ENCODE assay signal across 25 mouse cellular contexts in the genomic region with DNA sequence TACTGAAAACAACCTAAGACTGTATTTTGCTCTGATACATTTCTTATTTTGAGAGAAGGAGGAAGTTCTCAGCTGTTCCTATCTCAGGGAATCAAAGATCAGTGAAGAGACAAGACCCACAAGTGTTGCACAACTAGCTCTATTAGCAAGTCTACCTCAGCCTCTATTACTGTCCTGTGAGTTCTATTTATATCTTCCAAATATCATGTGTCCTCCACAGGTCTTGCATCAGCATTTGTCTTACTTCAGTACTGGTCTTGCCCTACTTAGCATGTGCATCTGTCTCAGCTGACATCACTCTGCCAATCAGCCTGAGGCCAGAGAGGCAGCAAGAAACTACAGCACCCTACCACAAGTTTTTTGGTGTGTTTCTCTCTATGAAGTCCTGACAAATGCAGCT. TPM values are rescaled to one million over a fixed set of nuclear protein-coding genes. Genes with fewer than 3 reads are reported as not detected.
A peak's percentile ranks its signal among the peaks of the same experiment; 100 is the strongest.
DNase-seq lines count a peak whose midpoint lies in the region; ATAC-seq and TF ChIP-seq lines count a peak whose summit lies in the region.
"Had no signal": no experiment of that assay in that cellular context is flagged by ENCODE, and none has a peak within 500 bp of the region (broad histone marks: within the 10 kb centered on the region; RNA-seq: fewer than 3 reads in every experiment).

No protein-coding gene starts in this region.

- TF ChIP-seq POLR2A in liver, adult 2 months (IDR thresholded peaks at IDR 0.05; ENCODE audit: extremely low read depth, insufficient read depth, low read length), result no peak
- no peak for TF ChIP-seq POLR2A in MEL (IDR thresholded peaks at IDR 0.05; ENCODE audit: control insufficient read depth in 1 of 2, insufficient read depth in 1 of 2, low read depth in 1 of 2, low read length in 2 of 2, poor library complexity in 1 of 2)

- no peaks in the 10 kb centered on the region for H3K9me3 ChIP-seq in MEL (replicated peaks; ENCODE audit: insufficient read depth, low read length)
- H3K9me3 ChIP-seq: embryonic facial prominence, embryonic 10.5 days; forebrain, embryonic 12.5 days; heart, embryonic 13.5 days; hindbrain, embryonic 15.5 days; kidney, embryonic 15.5 days; limb, embryonic 12.5 days; liver, embryonic 15.5 days; midbrain, embryonic 10.5 days had no signal

- ATAC-seq in granulocyte monocyte progenitor cell, adult 5-6 weeks (replicated peaks; ENCODE audit: poor library complexity, severe bottlenecking), result peak; percentile 99
- ATAC-seq: intestine, embryonic 16.5 days had no signal

- no peak for TF ChIP-seq CTCF in liver, adult 2 months (IDR thresholded peaks at IDR 0.05; ENCODE audit: low read depth, low read length)
- no peak for TF ChIP-seq CTCF in MEL (IDR thresholded peaks at IDR 0.05 in 2 of 3, conservative IDR thresholded peaks at IDR 0.05 in 1 of 3; ENCODE audit: control insufficient read depth in 1 of 3, insufficient read depth in 1 of 3, low read depth in 2 of 3, low read length in 3 of 3, poor library complexity in 1 of 3, severe bottlenecking in 1 of 3)

- H3K36me3 ChIP-seq in liver, adult 2 months (ENCODE audit: control insufficient read depth, insufficient read depth, low read length), result peaks cover 4% of the 10 kb centered on the region; the same call in 1 of the 2 replicates
- peaks cover 0 to 6% of the 10 kb centered on the region in 2 experiments; a peak in 3 of 4 replicates for H3K36me3 ChIP-seq in MEL (ENCODE audit: control insufficient read depth in 1 of 2, insufficient read depth in 2 of 2, low read length in 2 of 2)
- H3K36me3 ChIP-seq: embryonic facial prominence, embryonic 10.5 days; forebrain, embryonic 12.5 days; heart, embryonic 13.5 days; kidney, embryonic 15.5 days; limb, embryonic 12.5 days; liver, embryonic 15.5 days; midbrain, embryonic 10.5 days had no signal

- H3K27me3 ChIP-seq in liver, adult 2 months (ENCODE audit: control insufficient read depth, insufficient read depth, low read length), result no peaks in the 10 kb centered on the region
- H3K27me3 ChIP-seq in MEL (ENCODE audit: control insufficient read depth in 1 of 2, insufficient read depth in 2 of 2, low read length in 2 of 2), result no peaks in the 10 kb centered on the region
- H3K27me3 ChIP-seq: forebrain, embryonic 12.5 days; heart, embryonic 13.5 days; hindbrain, embryonic 15.5 days; kidney, embryonic 15.5 days; limb, embryonic 12.5 days; liver, embryonic 15.5 days had no signal

- no peak overlapping the region for H3K9ac ChIP-seq in liver, adult 2 months (ENCODE audit: low read depth, low read length)
- no peak overlapping the region for H3K9ac ChIP-seq in MEL (ENCODE audit: control insufficient read depth, low read depth, low read length, poor library complexity, severe bottlenecking)
- H3K9ac ChIP-seq: forebrain, embryonic 12.5 days; heart, embryonic 13.5 days; hindbrain, embryonic 15.5 days; kidney, embryonic 15.5 days; limb, embryonic 12.5 days; liver, embryonic 15.5 days had no signal

- no peak overlapping the region for H3K4me3 ChIP-seq in liver, adult 2 months (ENCODE audit: insufficient read depth, low read depth, low read length)
- no peak overlapping the region for H3K4me3 ChIP-seq in MEL (ENCODE audit: control insufficient read depth in 1 of 2, insufficient read depth in 1 of 2, low read depth in 2 of 2, low read length in 2 of 2)
- H3K4me3 ChIP-seq: embryonic facial prominence, embryonic 10.5 days; forebrain, embryonic 12.5 days; heart, embryonic 13.5 days; hindbrain, embryonic 15.5 days; kidney, embryonic 15.5 days; limb, embryonic 12.5 days; liver, embryonic 15.5 days; midbrain, embryonic 10.5 days had no signal

- H3K4me1 ChIP-seq in liver, adult 2 months (ENCODE audit: control insufficient read depth, insufficient read depth, low read length), result peaks cover 7% of the 10 kb centered on the region
- H3K4me1 ChIP-seq in MEL (ENCODE audit: control insufficient read depth in 1 of 2, insufficient read depth in 2 of 2, low read length in 2 of 2), result peaks cover 0 to 9% of the 10 kb centered on the region in 2 experiments; a peak in 1 of 4 replicates
- H3K4me1 ChIP-seq: embryonic facial prominence, embryonic 10.5 days; forebrain, embryonic 12.5 days; heart, embryonic 13.5 days; hindbrain, embryonic 15.5 days; kidney, embryonic 15.5 days; limb, embryonic 12.5 days; liver, embryonic 15.5 days; midbrain, embryonic 10.5 days had no signal

- H3K27ac ChIP-seq in liver, adult 2 months (replicated peaks; ENCODE audit: insufficient read depth, low read depth, low read length), result no peak overlapping the region
- H3K27ac ChIP-seq in MEL (ENCODE audit: control insufficient read depth, low read depth, low read length), result no peak overlapping the region
- H3K27ac ChIP-seq: embryonic facial prominence, embryonic 10.5 days; forebrain, embryonic 12.5 days; heart, embryonic 13.5 days; hindbrain, embryonic 15.5 days; kidney, embryonic 15.5 days; limb, embryonic 12.5 days; liver, embryonic 15.5 days; midbrain, embryonic 10.5 days had no signal

- TF ChIP-seq RAD21 in MEL (IDR thresholded peaks at IDR 0.05; ENCODE audit: low read depth, low read length), result no peak

- H3K79me2 ChIP-seq in liver, adult 2 months (ENCODE audit: control insufficient read depth, insufficient read depth, low read length), result no peaks in the 10 kb centered on the region
- no peaks in the 10 kb centered on the region for H3K79me2 ChIP-seq in MEL (ENCODE audit: control insufficient read depth, insufficient read depth, low read length, poor library complexity)

- TF ChIP-seq EP300 in MEL (IDR thresholded peaks at IDR 0.05; ENCODE audit: low read depth in 1 of 2, low read length in 2 of 2), result no peak; a peak in 1 of 4 replicates

- DNase-seq in liver, adult 2 months (ENCODE audit: extremely low read depth, low read depth, low spot score), result peak; percentile 52
- no peak for DNase-seq in liver
- peak; percentile 26 for DNase-seq in MEL (ENCODE audit: low read depth, low spot score)
- DNase-seq in left cerebral cortex, adult 8-10 months (ENCODE audit: low spot score in 2 of 2), result no peak
- DNase-seq in spleen, adult 18-20 months, result no peak
- DNase-seq in heart, adult 18-20 months, result no peak
- DNase-seq: adrenal gland, postnatal 36 days; cerebellum, adult 18-20 months; cerebellum, postnatal 25 days; gastrocnemius, postnatal 10 days; heart, postnatal 36 days; kidney, postnatal 4 days; lung, postnatal 10 days; right cerebral cortex, adult 18-20 months; thymus, adult 18-20 months had no signal

TF ChIP-seq in MEL, 35 proteins besides CTCF, POLR2A, EP300 and RAD21 (continues in another document):
- TF ChIP-seq POLR2AphosphoS2 (IDR thresholded peaks at IDR 0.05; ENCODE audit: low read length), result no peak
- no peak for TF ChIP-seq TAL1 (IDR thresholded peaks at IDR 0.05; ENCODE audit: low read length)
- TF ChIP-seq HCFC1 (IDR thresholded peaks at IDR 0.05; ENCODE audit: low read depth, low read length), result no peak
- TF ChIP-seq GATA1 (IDR thresholded peaks at IDR 0.05; ENCODE audit: low read depth, low read length), result peak; percentile 42; the same call in 1 of the 2 replicates
- TF ChIP-seq UBTF (IDR thresholded peaks at IDR 0.05; ENCODE audit: borderline replicate concordance, insufficient read depth, low read depth, low read length), result no peak
- no peak for TF ChIP-seq GABPA (IDR thresholded peaks at IDR 0.05; ENCODE audit: low read depth, low read length)
- TF ChIP-seq MXI1 (IDR thresholded peaks at IDR 0.05; ENCODE audit: low read depth, low read length), result no peak
- TF ChIP-seq RCOR1 (IDR thresholded peaks at IDR 0.05; ENCODE audit: low read depth, low read length), result no peak
- peak; percentile 62; the same call in 1 of the 2 replicates for TF ChIP-seq ETS1 (IDR thresholded peaks at IDR 0.05; ENCODE audit: low read depth, low read length)
- TF ChIP-seq MAZ (IDR thresholded peaks at IDR 0.05; ENCODE audit: low read depth, low read length), result no peak
- no peak for TF ChIP-seq MYC (IDR thresholded peaks at IDR 0.05; ENCODE audit: low read depth, low read length)
- TF ChIP-seq JUND (IDR thresholded peaks at IDR 0.05; ENCODE audit: low read depth, low read length), result no peak
- TF ChIP-seq POLR2AphosphoS5 (IDR thresholded peaks at IDR 0.05; ENCODE audit: borderline replicate concordance, low read depth, low read length), result no peak
- no peak for TF ChIP-seq NRF1 (IDR thresholded peaks at IDR 0.05; ENCODE audit: insufficient read depth, low read depth, low read length, poor library complexity, severe bottlenecking)
- no peak for TF ChIP-seq MAFK (IDR thresholded peaks at IDR 0.05; ENCODE audit: borderline replicate concordance, low read depth, low read length)
- TF ChIP-seq MAX (IDR thresholded peaks at IDR 0.05; ENCODE audit: low read length), result no peak
- TF ChIP-seq ZKSCAN1 (IDR thresholded peaks at IDR 0.05; ENCODE audit: low read depth, low read length), result no peak
- no peak for TF ChIP-seq CHD2 (IDR thresholded peaks at IDR 0.05; ENCODE audit: low read length)
- TF ChIP-seq TCF12 (IDR thresholded peaks at IDR 0.05; ENCODE audit: low read depth, low read length), result peak; percentile 25; the same call in 1 of the 2 replicates
- TF ChIP-seq ZMIZ1 (IDR thresholded peaks at IDR 0.05; ENCODE audit: low read depth, low read length), result no peak
- TF ChIP-seq USF2 (IDR thresholded peaks at IDR 0.05; ENCODE audit: borderline replicate concordance in 1 of 2, insufficient read depth in 1 of 2, low read depth in 1 of 2, low read length in 2 of 2), result no peak
- no peak for TF ChIP-seq SMC3 (IDR thresholded peaks at IDR 0.05; ENCODE audit: low read depth, low read length)
- no peak for TF ChIP-seq E2F4 (IDR thresholded peaks at IDR 0.05; ENCODE audit: borderline replicate concordance, low read depth, low read length)
- TF ChIP-seq ZNF384 (IDR thresholded peaks at IDR 0.05; ENCODE audit: low read depth, low read length), result no peak
- no peak for TF ChIP-seq ELF1 (IDR thresholded peaks at IDR 0.05; ENCODE audit: low read depth, low read length)
- TF ChIP-seq SIN3A (IDR thresholded peaks at IDR 0.05; ENCODE audit: low read length), result no peak
- no peak for TF ChIP-seq MYB (IDR thresholded peaks at IDR 0.05; ENCODE audit: low read depth, low read length)
- TF ChIP-seq KAT2A (conservative IDR thresholded peaks at IDR 0.05; ENCODE audit: low read depth, low read length), result no peak

RNA-seq across cellular contexts. Expression of gene Fam174a, which starts 26.2 kb away (rescaled TPM):
- 11.0 and 12.4 TPM in 2 replicates for total RNA-seq in liver, adult 2 months (2014; rRNA removed)
- polyA plus RNA-seq in liver, adult 2 months (2012; rRNA removed), result 8.1 and 11.1 TPM in 2 replicates
- total RNA-seq in MEL (2012; rRNA removed), result 17.3 and 19.0 TPM in 2 replicates
- polyA plus RNA-seq in MEL (2012; ENCODE audit: insufficient read depth in 1 of 2, insufficient read length in 2 of 2, low read depth in 1 of 2, low replicate concordance in 2 of 2, missing spikeins in 1 of 2), result 10 to 100 TPM in 1 of 2 experiments, not detected in 1; 16.7 TPM
- total RNA-seq in granulocyte monocyte progenitor cell, adult 5-6 weeks (2014; fragmentation: Nextera tagmentation), result 12.2 and 16.5 TPM in 2 replicates
- total RNA-seq in granulocyte monocyte progenitor cell, adult 5-6 weeks (2017), result 14.8 and 15.1 TPM in 2 replicates
- total RNA-seq in left cerebral cortex, adult 8-10 months (2022), result 10 to 100 TPM; 32.5 to 40.3 (median 37.8) TPM
- 10 to 100 TPM; 26.4 to 27.3 TPM for total RNA-seq in heart, adult 18-20 months (2021)

Comparison
In these comparisons a context has a peak if more than half of its experiments do, and no peak if none do; other contexts are left out.
1. DNase-seq: peak in liver, adult 2 months (single experiment) and MEL (single experiment); none in liver (single experiment), left cerebral cortex, adult 8-10 months (0 of 2), spleen, adult 18-20 months (0 of 2) and heart, adult 18-20 months (0 of 2).